28 mouse cellular contexts compared by ENCODE assay signal in the genomic region with DNA sequence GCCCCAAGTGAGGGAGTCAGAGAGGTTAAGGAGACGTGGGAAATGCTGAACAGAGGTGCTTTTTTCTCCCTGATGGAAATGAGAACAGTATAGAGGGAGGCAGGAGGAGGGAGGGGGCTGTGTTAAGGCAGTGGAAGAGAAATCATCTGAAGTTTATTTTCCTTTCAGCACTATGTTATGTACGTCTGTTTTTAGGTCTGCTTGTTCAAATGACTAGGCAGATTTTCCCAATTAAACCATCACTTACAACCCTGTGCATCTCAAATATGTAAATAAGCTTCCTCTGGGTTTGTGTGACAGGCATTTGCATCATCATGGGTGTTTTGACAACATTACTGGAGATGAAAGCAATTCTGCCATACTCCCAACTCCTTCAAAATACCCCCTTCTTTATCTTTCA.
A peak's percentile ranks its signal among the peaks of the same experiment; 100 is the strongest.
DNase-seq lines count a peak whose midpoint lies in the region; ATAC-seq lines count a peak whose summit lies in the region.
"Had no signal": no experiment of that assay in that cellular context is flagged by ENCODE, and none has a peak within 500 bp of the region (broad histone marks: within the 10 kb centered on the region; RNA-seq: fewer than 3 reads in every experiment).

No protein-coding gene starts in this region.

- no peaks in the 10 kb centered on the region for H3K27me3 ChIP-seq in hindbrain, embryonic 11.5 days (ENCODE audit: control insufficient read depth, insufficient read depth, low read length)
- H3K27me3 ChIP-seq in hindbrain, embryonic 10.5 days (ENCODE audit: insufficient read depth, poor library complexity, severe bottlenecking) = no peaks in the 10 kb centered on the region
- H3K27me3 ChIP-seq in forebrain, embryonic 13.5 days = no peaks in the 10 kb centered on the region
- H3K27me3 ChIP-seq in forebrain, embryonic 16.5 days (replicated peaks; ENCODE audit: control insufficient read depth, insufficient read depth, low read length) = no peaks in the 10 kb centered on the region
- H3K27me3 ChIP-seq: heart, embryonic 13.5 days; hindbrain, embryonic 13.5 days; intestine, embryonic 15.5 days had no signal

- no peak overlapping the region for H3K4me3 ChIP-seq in hindbrain, embryonic 11.5 days (ENCODE audit: low read depth, low read length)
- no peak overlapping the region for H3K4me3 ChIP-seq in hindbrain, embryonic 10.5 days
- H3K4me3 ChIP-seq in forebrain, embryonic 13.5 days = no peak overlapping the region
- H3K4me3 ChIP-seq in forebrain, embryonic 16.5 days (replicated peaks; ENCODE audit: low read length) = no peak overlapping the region
- H3K4me3 ChIP-seq: embryonic facial prominence, embryonic 10.5 days; embryonic facial prominence, embryonic 13.5 days; erythroblast, embryonic 14.5 days; heart, adult 2 months; heart, embryonic 10.5 days; heart, embryonic 13.5 days; hindbrain, embryonic 13.5 days; intestine, embryonic 15.5 days had no signal

- H3K27ac ChIP-seq in hindbrain, embryonic 11.5 days (ENCODE audit: low read depth, low read length) = no peak overlapping the region
- H3K27ac ChIP-seq in hindbrain, embryonic 10.5 days = no peak overlapping the region
- H3K27ac ChIP-seq in forebrain, embryonic 13.5 days = no peak overlapping the region
- no peak overlapping the region for H3K27ac ChIP-seq in forebrain, embryonic 16.5 days (ENCODE audit: low read length)
- H3K27ac ChIP-seq: embryonic facial prominence, embryonic 10.5 days; embryonic facial prominence, embryonic 13.5 days; heart, adult 2 months; heart, embryonic 10.5 days; heart, embryonic 13.5 days; hindbrain, embryonic 13.5 days; intestine, embryonic 15.5 days had no signal

- WGBS in hindbrain, embryonic 11.5 days = 32% methylated on average over 2 of the region's 2 CpGs
- 31% methylated on average over 2 of the region's 2 CpGs for WGBS in hindbrain, embryonic 10.5 days
- 15% methylated on average over 2 of the region's 2 CpGs for WGBS in forebrain, embryonic 13.5 days
- 12% methylated on average over 2 of the region's 2 CpGs for WGBS in forebrain, embryonic 16.5 days

- no peaks in the 10 kb centered on the region for H3K9me3 ChIP-seq in hindbrain, embryonic 11.5 days (ENCODE audit: control insufficient read depth, low read length)
- no peaks in the 10 kb centered on the region for H3K9me3 ChIP-seq in hindbrain, embryonic 10.5 days
- no peaks in the 10 kb centered on the region for H3K9me3 ChIP-seq in forebrain, embryonic 13.5 days (replicated peaks)
- no peaks in the 10 kb centered on the region for H3K9me3 ChIP-seq in forebrain, embryonic 16.5 days (ENCODE audit: control insufficient read depth, low read length)
- H3K9me3 ChIP-seq: embryonic facial prominence, embryonic 10.5 days; embryonic facial prominence, embryonic 13.5 days; heart, embryonic 10.5 days; heart, embryonic 13.5 days; hindbrain, embryonic 13.5 days; intestine, embryonic 15.5 days had no signal

- peak; percentile 38; the same call in 1 of the 2 replicates for ATAC-seq in hindbrain, embryonic 11.5 days (ENCODE audit: low FRiP score)
- ATAC-seq in forebrain, embryonic 13.5 days = peak; percentile 82
- peak; percentile 85 for ATAC-seq in forebrain, embryonic 16.5 days
- ATAC-seq: CD4-positive, CD25-positive, alpha-beta regulatory T cell, adult 4 months; hindbrain, embryonic 16.5 days; intestine, embryonic 15.5 days had no signal

- no peaks in the 10 kb centered on the region for H3K4me1 ChIP-seq in hindbrain, embryonic 11.5 days (replicated peaks; ENCODE audit: control insufficient read depth, insufficient read depth, low read length)
- H3K4me1 ChIP-seq in hindbrain, embryonic 10.5 days (replicated peaks) = peaks cover 12% of the 10 kb centered on the region
- peaks cover 5% of the 10 kb centered on the region; the same call in 1 of the 2 replicates for H3K4me1 ChIP-seq in forebrain, embryonic 13.5 days
- peaks cover 3% of the 10 kb centered on the region; the same call in 1 of the 2 replicates for H3K4me1 ChIP-seq in forebrain, embryonic 16.5 days (replicated peaks; ENCODE audit: control insufficient read depth, insufficient read depth, low read length)
- H3K4me1 ChIP-seq: embryonic facial prominence, embryonic 10.5 days; embryonic facial prominence, embryonic 13.5 days; heart, embryonic 10.5 days; heart, embryonic 13.5 days; hindbrain, embryonic 13.5 days; intestine, embryonic 15.5 days had no signal

- no peaks in the 10 kb centered on the region for H3K36me3 ChIP-seq in hindbrain, embryonic 11.5 days (ENCODE audit: control insufficient read depth, insufficient read depth, low read length)
- H3K36me3 ChIP-seq in hindbrain, embryonic 10.5 days = no peaks in the 10 kb centered on the region
- H3K36me3 ChIP-seq in forebrain, embryonic 13.5 days (ENCODE audit: poor library complexity, severe bottlenecking) = no peaks in the 10 kb centered on the region
- no peaks in the 10 kb centered on the region for H3K36me3 ChIP-seq in forebrain, embryonic 16.5 days (ENCODE audit: control insufficient read depth, insufficient read depth)
- H3K36me3 ChIP-seq: embryonic facial prominence, embryonic 10.5 days; embryonic facial prominence, embryonic 13.5 days; heart, embryonic 10.5 days; heart, embryonic 13.5 days; hindbrain, embryonic 13.5 days; intestine, embryonic 15.5 days had no signal

- intact Hi-C loops in left cerebral cortex, postnatal 10 days (cut with DNase I) = no loop called here

- no peak overlapping the region for H3K9ac ChIP-seq in hindbrain, embryonic 11.5 days (ENCODE audit: low read depth, low read length)
- no peak overlapping the region for H3K9ac ChIP-seq in forebrain, embryonic 13.5 days
- H3K9ac ChIP-seq in forebrain, embryonic 16.5 days (replicated peaks; ENCODE audit: low read depth, low read length) = no peak overlapping the region
- H3K9ac ChIP-seq: embryonic facial prominence, embryonic 13.5 days; heart, embryonic 13.5 days; hindbrain, embryonic 13.5 days; intestine, embryonic 15.5 days had no signal

- DNase-seq in hindbrain, embryonic 11.5 days (ENCODE audit: low spot score) = no peak
- no peak for DNase-seq in hindbrain, embryonic 10.5 days (ENCODE audit: low spot score)
- DNase-seq in left cerebral cortex, postnatal 10 days (ENCODE audit: extremely low spot score in 1 of 2, low spot score in 2 of 2) = no peak
- DNase-seq in yolk sac, embryonic 10.5 days (ENCODE audit: low spot score) = no peak
- DNase-seq: adrenal gland, adult 2 months; adrenal gland, postnatal 14 days; cerebellum, adult 18-20 months; cerebellum, adult 9-11 months; cerebellum, postnatal 25 days; embryo, embryonic 11 days; gastrocnemius, postnatal 10 days; gastrocnemius, postnatal 36 days; heart, adult 2 months; heart, postnatal 14 days; heart, postnatal 4 days; kidney, adult 11 months; kidney, adult 8-10 months had no signal

- no peak overlapping the region for H3K4me2 ChIP-seq in hindbrain, embryonic 11.5 days (replicated peaks; ENCODE audit: low read depth, low read length)
- no peak overlapping the region for H3K4me2 ChIP-seq in forebrain, embryonic 13.5 days
- H3K4me2 ChIP-seq in forebrain, embryonic 16.5 days (ENCODE audit: low read length) = no peak overlapping the region
- H3K4me2 ChIP-seq: embryonic facial prominence, embryonic 13.5 days; heart, embryonic 13.5 days; hindbrain, embryonic 13.5 days; intestine, embryonic 15.5 days had no signal
